Mouse (Mus musculus) heart, postnatal 0 days (tissue): ENCODE data around the gene Polr2h.

Experiments
- CTCF ChIP-seq: IDR thresholded peaks from 2 replicates; pipeline ENCODE4 v1.5.1; 2016; ENCODE audit warnings: antibody characterized with exemption, control low read depth, low read depth
- EP300 ChIP-seq: IDR thresholded peaks from 2 replicates; pipeline ENCODE4 v1.6.1; 2016; ENCODE audit warnings: antibody characterized with exemption, low read depth

DNA sequence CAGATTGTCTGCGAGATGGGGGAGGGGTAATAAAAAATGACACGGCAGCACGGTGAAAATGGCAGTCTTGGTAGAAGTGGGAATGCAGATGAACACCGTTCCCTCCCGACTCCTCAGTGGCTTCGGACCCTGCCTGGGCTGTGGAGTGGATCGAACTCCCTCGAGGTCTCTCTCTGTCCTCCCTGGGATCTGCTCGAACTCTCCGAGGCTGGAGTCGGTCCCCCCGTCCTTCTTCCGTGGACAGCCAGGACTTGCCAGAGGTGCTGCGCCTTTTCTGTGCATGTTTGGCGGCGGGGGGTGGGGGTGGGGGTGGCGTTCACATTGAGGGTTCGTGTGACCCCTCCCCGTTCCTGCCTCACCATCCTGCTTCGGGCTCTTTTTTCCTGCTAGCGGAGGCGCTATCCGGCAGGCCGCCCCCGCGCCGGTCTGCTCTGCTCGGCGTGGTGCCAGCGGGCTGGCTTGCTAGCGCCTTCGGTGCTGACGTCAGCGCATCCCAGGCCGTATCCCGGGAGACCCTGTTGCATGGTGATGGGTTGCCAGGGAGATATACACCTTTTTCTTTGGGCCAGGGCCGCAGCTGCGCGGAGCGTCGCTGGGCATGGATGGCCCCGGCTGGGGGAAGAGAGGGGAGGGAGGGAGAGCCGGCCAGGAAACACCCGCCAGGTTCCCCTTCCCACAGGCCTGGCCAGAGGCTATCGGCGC, 21.7 kb upstream of the Polr2h start:
- TF ChIP-seq CTCF (no peak), EP300 (peak; percentile 16; the same call in 1 of the 2 replicates)
